Mouse (Mus musculus) forebrain, embryonic 12.5 days (tissue): ENCODE results near the gene Rab15. TPM values are rescaled to one million over a fixed set of nuclear protein-coding genes. Genes with fewer than 3 reads are reported as not detected.

Source experiments
- ATAC-seq: fragments of 200-750 bp; cut with Nextera tagmentation; 2 replicates; pipeline ENCODE4 v1.8.0; 2017; ENCODE audit warnings: moderate TSS enrichment; ENCODE audit not compliant: low FRiP score
- H3K27ac ChIP-seq: fragments of 300-500 bp; sonication (generic); 2 replicates; pipeline ENCODE4 v1.5.1; 2016; ENCODE audit warnings: mild to moderate bottlenecking
- H3K27me3 ChIP-seq: fragments of 300-500 bp; sonication (generic); 2 replicates; pipeline ENCODE4 v1.6.1; 2016; ENCODE audit warnings: mild to moderate bottlenecking
- H3K36me3 ChIP-seq: fragments of 300-500 bp; sonication (generic); replicated peaks from 2 replicates; pipeline ENCODE4 v1.6.1; 2016; ENCODE audit warnings: mild to moderate bottlenecking
- H3K4me1 ChIP-seq: fragments of 300-500 bp; sonication (generic); 2 replicates; pipeline ENCODE4 v1.6.1; 2016
- H3K4me2 ChIP-seq: fragments of 300-500 bp; sonication (generic); 2 replicates; pipeline ENCODE4 v1.6.1; 2016; ENCODE audit warnings: mild to moderate bottlenecking, moderate library complexity
- H3K4me3 ChIP-seq: fragments of 300-500 bp; sonication (generic); replicated peaks from 2 replicates; pipeline ENCODE4 v1.5.1; 2016; ENCODE audit warnings: mild to moderate bottlenecking
- H3K9ac ChIP-seq: fragments of 300-500 bp; sonication (generic); 2 replicates; pipeline ENCODE4 v1.6.1; 2016; ENCODE audit warnings: mild to moderate bottlenecking
- H3K9me3 ChIP-seq: fragments of 300-500 bp; sonication (generic); 2 replicates; pipeline ENCODE4 v1.6.1; 2016
- WGBS: fragments of 180-500 bp; shearing (Covaris S2); methylation state at CpG from one replicate; pipeline ENCODE4 v1.1.7; 2016; 5-methylcytosine and 5-hydroxymethylcytosine counted together
- polyA plus RNA-seq: library from polyadenylated mRNA; unstranded; fragments of >200 nt; fragmentation: Nextera tagmentation; extraction: Ambion mirVana; gene quantifications from 2 replicates; pipeline ENCODE4 v1.2.1, GENCODE M21; 2016

Gene Rab15
- polyA plus RNA-seq, 1 experiment from 2014 or later = 11.8 TPM

DNA sequence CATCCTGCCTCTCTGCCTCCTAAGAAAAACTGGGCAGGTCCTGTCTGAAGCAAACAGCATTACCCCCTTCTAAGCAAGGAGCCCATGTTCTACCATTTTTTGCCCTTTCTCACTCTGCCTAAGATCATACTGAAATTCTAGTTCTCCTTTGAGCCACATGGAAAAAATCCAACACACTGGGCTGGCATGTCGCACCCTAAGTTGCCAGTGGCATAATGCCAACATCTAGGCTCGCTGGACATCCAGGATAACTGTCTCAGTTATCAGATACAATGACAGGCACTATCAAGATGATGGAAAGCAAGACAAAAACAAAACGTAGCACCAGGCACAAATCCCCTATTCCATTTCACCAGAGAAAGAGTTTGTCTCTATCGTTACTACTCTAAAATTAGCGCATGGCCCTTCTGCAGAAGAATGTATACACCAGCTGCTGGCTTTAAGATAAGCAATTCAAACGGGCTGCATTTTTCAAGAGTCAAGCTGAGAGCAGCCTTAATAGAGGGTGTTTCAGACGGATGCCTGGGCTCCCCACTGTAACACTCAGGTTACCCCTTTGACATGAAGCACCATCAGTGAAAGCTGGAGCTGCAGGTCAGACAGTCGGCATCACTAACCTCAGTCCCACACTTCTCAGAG lies 32.1 kb downstream of the Rab15 start:
- Histone ChIP-seq H3K27ac (no peak overlapping the region), H3K4me1 (no peaks in the 10 kb centered on the region), H3K27me3 (no peaks in the 10 kb centered on the region), H3K4me2 (no peak overlapping the region), H3K9me3 (no peaks in the 10 kb centered on the region), H3K4me3 (no peak overlapping the region), H3K9ac (no peak overlapping the region), H3K36me3 (no peaks in the 10 kb centered on the region)
- no peak for ATAC-seq
- 66% methylated on average over 8 of the region's 8 CpGs for WGBS

DNA sequence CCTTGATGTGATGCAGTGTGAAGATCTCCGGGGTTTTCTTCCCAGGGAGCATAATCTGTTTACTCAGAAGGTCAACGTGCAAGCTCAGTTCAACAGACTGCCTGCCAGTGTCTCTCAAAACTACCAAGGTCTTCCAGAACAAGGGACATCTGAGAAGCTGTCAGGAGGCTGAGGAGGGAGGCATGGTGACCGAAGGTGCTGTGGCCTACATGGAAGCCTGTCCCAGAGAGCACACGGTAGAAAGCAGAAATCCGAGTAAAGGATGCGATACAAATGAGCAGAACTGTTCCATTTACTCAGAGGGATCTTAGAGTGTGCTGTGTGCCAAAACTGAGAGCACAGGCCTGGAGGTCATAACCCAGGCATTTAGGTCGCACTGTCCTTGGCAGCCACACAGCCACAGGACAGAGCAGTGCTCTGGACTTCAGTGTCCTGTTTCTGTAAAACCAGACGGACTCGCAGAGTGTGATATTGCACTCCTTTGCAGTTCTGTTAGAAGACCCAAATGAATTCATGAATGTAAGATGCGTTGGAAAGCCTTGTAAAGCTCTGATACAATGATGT lies 38.6 kb downstream of the Rab15 start:
- no peaks in the 10 kb centered on the region for H3K36me3 ChIP-seq

DNA sequence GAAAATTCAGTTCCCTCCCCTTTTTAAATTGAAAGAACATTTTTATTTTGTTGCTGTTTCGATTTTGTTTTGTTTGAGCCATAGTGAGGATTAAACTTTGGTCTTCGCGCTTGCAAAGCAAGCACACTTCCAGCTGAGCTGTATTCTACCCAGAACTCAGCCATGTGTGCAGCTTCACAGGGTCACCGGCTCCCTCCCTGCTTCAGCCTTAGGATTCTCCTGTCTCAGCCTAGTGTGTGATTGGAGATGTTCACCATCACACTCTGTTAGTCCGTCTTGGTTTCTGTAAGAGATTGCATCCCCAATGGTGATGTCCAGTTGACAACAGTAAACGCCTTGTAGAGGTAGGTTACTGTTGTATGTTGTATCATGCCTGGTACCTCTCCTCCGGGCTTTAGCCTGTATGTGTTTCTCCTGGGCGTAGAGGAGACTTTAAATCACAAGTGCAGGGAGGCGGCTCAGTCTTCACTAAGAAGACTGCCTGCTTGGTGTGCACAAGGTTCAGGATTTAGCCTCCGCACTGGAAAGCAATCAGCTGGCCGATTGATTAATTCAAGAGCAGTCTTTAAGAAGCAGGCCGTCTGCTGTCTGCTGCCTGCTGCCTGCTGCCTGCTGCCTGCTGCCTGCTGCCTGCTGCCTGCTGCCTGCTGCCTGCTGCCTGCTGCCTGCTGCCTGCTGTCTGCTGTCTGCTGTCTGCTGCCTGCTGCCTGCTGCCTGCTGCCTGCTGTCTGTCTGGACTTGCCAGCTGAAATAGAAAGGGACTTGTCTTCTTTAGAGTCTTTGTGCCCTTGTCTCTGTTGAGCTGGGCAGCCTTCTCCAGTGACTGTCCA lies 41.9 kb downstream of the Rab15 start:
- Histone ChIP-seq H3K4me3 (no peak overlapping the region), H3K27ac (peak overlapping the region; percentile 65), H3K36me3 (no peaks in the 10 kb centered on the region; the same call in 1 of the 2 replicates), H3K4me2 (no peak overlapping the region), H3K9me3 (no peaks in the 10 kb centered on the region), H3K9ac (no peak overlapping the region), H3K27me3 (no peaks in the 10 kb centered on the region), H3K4me1 (0 out of 2 replicates have a peak, but pooled peaks cover 11% of the 10 kb centered on the region)
- WGBS = 67% methylated on average over 12 of the region's 12 CpGs
- ATAC-seq = no peak

More for the DNA sequence above, 38.6 kb downstream of the Rab15 start:
- H3K27ac ChIP-seq = no peak overlapping the region
- H3K4me3 ChIP-seq = no peak overlapping the region
- no peak overlapping the region for H3K9ac ChIP-seq
- no peak overlapping the region for H3K4me2 ChIP-seq
- no peaks in the 10 kb centered on the region for H3K9me3 ChIP-seq
- 78% methylated on average over 10 of the region's 10 CpGs for WGBS
- H3K27me3 ChIP-seq = no peaks in the 10 kb centered on the region
- 0 out of 2 replicates have a peak, but pooled peaks cover 11% of the 10 kb centered on the region for H3K4me1 ChIP-seq
- ATAC-seq = no peak

DNA sequence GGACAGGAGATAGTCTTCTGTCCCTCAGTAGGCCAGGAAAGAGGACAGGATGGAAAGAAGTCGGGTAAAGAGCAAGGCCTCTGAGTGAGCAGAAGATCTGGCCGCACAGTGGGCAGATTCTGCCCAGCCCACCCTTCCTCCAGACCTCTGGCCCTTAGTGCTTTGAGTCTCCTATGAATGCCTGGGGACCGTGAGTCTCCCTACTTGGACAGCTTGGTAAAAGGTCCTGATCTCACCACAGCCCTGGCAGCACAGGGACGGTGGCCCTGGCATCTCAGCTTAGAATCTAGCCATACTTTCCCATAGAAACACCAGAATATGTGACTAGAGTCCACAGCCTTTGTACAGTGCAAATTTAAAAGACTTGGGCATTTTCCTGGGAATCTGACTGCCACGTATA lies 42.8 kb downstream of the Rab15 start:
- WGBS = 81% methylated on average over 5 of the region's 5 CpGs
- H3K27me3 ChIP-seq = no peaks in the 10 kb centered on the region
- H3K4me2 ChIP-seq = no peak overlapping the region
- H3K27ac ChIP-seq = no peak overlapping the region
- no peak for ATAC-seq
- H3K9me3 ChIP-seq = no peaks in the 10 kb centered on the region
- H3K4me3 ChIP-seq = no peak overlapping the region
- no peak overlapping the region for H3K9ac ChIP-seq
- no peaks in the 10 kb centered on the region; the same call in 1 of the 2 replicates for H3K36me3 ChIP-seq
- 0 out of 2 replicates have a peak, but pooled peaks cover 11% of the 10 kb centered on the region for H3K4me1 ChIP-seq

DNA sequence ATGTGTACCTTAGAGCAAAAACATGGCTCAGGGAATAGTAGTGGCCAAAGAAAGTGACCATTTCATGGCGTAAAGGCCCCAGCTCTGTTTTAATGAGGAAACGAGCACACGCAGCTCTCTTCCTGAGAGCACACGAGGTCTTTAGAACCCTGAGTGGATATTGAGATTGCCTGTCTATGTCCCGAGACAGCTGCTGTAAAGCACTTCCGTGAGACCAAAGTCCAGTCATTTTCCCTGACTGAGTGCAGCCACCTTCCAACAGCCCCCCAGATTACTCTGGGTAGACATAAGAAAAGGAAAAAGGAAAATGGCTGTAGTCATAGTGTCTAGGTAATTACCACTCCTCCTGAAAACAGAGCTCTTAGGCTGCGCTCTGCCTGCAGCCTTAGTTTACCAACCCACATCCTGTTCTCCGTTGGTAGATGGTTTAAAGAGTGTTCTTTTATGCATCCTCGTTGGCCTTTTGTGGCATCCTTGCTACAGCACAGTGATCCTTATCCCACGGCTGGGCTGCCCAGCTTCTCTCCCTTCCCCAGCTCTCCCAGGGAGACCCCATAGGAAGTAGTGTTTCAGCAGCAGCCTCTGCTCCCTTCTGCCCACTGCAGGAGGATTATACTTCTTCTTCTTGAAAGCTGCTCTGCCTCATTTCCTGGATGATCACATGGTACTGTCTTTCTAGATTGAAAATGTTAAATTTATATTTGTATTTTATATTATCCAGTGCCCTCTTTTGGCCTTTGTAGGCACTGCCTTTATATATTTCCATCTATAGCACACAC lies 44.2 kb downstream of the Rab15 start:
- no peaks in the 10 kb centered on the region for H3K9me3 ChIP-seq
- no peaks in the 10 kb centered on the region for H3K27me3 ChIP-seq
- H3K4me2 ChIP-seq = no peak overlapping the region
- 87% methylated on average over 10 of the region's 10 CpGs for WGBS
- ATAC-seq = no peak
- H3K9ac ChIP-seq = no peak overlapping the region
- no peaks in the 10 kb centered on the region; the same call in 1 of the 2 replicates for H3K36me3 ChIP-seq
- H3K4me1 ChIP-seq = 0 out of 2 replicates have a peak, but pooled peaks cover 7% of the 10 kb centered on the region
- H3K27ac ChIP-seq = no peak overlapping the region
- no peak overlapping the region for H3K4me3 ChIP-seq

DNA sequence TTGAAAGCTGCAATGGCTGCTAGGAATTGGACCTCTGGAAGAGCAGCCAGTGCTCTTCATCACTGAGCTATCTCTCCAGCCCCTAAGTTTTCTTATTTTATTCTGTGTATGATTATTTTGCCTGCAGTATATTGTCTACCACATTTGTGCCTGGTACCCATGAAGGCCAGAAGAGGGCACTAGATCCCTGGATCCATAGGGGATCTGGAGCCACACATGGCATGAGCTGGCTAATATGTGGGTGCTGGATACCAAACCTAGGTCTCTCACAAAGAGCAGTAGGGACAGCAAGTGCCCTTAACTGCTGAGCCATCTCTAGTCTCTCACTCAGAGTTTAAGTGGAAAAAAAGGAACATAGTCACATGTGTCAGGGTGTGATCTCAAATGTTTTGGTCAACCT lies 44.9 kb downstream of the Rab15 start:
- no peaks in the 10 kb centered on the region; the same call in 1 of the 2 replicates for H3K36me3 ChIP-seq
- no peak overlapping the region for H3K27ac ChIP-seq
- no peak overlapping the region for H3K4me2 ChIP-seq
- ATAC-seq = no peak
- no peaks in the 10 kb centered on the region for H3K27me3 ChIP-seq
- H3K9ac ChIP-seq = no peak overlapping the region
- no peak overlapping the region for H3K4me3 ChIP-seq
- no peaks in the 10 kb centered on the region for H3K9me3 ChIP-seq
- H3K4me1 ChIP-seq = 0 out of 2 replicates have a peak, but pooled peaks cover 7% of the 10 kb centered on the region

DNA sequence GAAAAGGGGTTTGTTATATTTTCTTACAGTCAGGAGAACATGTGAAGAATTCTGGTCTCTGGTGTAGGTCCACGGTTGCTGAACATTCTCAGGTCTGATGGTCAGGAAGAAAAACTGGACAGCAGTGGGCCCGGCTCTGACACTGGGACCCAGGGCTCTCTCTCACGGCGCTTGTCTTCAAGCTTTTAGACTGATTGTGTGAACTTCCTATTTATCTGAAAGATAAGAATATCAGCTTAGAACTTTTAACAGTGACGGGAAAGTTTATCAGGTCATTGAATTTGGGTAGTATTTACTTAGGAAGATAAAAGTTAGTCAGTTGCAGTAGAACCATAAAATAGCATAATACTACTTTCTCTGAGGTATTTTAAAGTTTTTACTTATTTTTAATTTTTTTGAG lies 45.8 kb downstream of the Rab15 start:
- Histone ChIP-seq H3K9me3 (no peaks in the 10 kb centered on the region), H3K4me3 (no peak overlapping the region), H3K27ac (no peak overlapping the region), H3K36me3 (no peaks in the 10 kb centered on the region; the same call in 1 of the 2 replicates), H3K27me3 (no peaks in the 10 kb centered on the region), H3K4me1 (0 out of 2 replicates have a peak, but pooled peaks cover 7% of the 10 kb centered on the region), H3K9ac (no peak overlapping the region), H3K4me2 (no peak overlapping the region)
- ATAC-seq = no peak
- WGBS = 93% methylated on average over 5 of the region's 5 CpGs

DNA sequence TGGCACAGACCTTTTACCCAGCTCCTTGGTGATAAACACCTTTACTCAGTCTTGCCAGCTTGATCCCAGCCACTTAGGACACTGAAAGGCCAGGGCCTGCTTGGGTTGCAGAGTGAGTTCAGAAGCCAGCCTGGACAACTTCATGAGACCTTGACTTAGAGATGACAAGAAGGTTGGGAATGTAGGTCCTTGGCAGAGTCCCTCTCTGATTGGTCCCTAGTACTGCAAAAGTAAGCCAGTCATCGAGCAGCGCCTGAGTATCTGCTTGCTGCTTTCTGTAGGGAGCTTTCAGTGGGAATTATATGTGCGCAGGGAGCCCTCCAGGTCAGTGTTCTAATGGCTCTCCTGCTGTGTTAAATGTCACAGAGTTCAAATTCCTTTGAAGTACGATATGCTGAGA lies 47.6 kb downstream of the Rab15 start:
- H3K27ac ChIP-seq = no peak overlapping the region
- no peaks in the 10 kb centered on the region for H3K4me1 ChIP-seq
- H3K9ac ChIP-seq = no peak overlapping the region
- no peak overlapping the region for H3K4me3 ChIP-seq
- no peak for ATAC-seq
- H3K9me3 ChIP-seq = no peaks in the 10 kb centered on the region
- H3K4me2 ChIP-seq = no peak overlapping the region
- WGBS = 80% methylated on average over 4 of the region's 4 CpGs
- H3K27me3 ChIP-seq = no peaks in the 10 kb centered on the region
- H3K36me3 ChIP-seq = no peaks in the 10 kb centered on the region; the same call in 1 of the 2 replicates

DNA sequence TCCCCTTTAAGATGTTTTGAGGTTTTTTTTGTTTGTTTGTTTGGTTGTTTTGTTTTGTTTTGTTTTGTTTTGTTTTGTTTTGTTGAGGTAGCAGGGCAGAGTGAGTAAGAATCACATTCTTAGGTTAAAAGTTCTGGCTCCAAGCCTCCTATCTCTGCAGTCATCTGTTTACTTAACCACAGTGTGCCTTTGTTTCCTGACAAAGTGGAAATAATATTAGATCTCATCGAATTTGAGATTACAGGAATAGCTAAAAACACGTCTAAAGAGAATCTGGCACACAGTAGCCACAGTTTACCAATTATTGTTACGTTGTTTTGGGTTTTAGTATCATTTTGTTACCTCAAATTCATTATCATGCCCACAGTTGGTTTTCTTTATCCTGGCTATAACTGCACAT lies 48.1 kb downstream of the Rab15 start:
- H3K9ac ChIP-seq = no peak overlapping the region
- no peak overlapping the region for H3K4me3 ChIP-seq
- H3K4me2 ChIP-seq = no peak overlapping the region
- no peaks in the 10 kb centered on the region; the same call in 1 of the 2 replicates for H3K36me3 ChIP-seq
- no peaks in the 10 kb centered on the region for H3K27me3 ChIP-seq
- no peaks in the 10 kb centered on the region for H3K4me1 ChIP-seq
- no peaks in the 10 kb centered on the region for H3K9me3 ChIP-seq
- ATAC-seq = no peak
- WGBS = 87% methylated on average over 3 of the region's 3 CpGs
- H3K27ac ChIP-seq = no peak overlapping the region

DNA sequence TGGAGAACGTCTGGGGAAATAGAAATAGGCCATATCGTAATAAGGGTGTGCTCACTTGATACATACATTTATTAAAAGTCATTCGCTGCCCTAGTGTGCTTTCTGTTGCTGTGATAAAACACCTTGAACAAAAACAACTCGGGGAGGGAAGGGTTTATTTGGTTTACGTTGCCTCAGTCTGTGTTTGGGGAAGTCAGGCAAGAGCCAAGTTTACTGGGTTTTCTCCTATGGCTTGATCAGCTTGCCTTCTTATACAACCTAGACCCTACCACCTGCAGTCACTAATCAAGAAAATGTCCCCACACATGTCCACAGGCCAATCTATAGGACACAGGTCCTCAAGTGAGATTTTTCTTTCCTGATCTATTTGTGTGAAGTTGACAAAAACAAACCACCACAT lies 51.2 kb downstream of the Rab15 start:
- ATAC-seq = no peak
- Histone ChIP-seq H3K9me3 (no peaks in the 10 kb centered on the region), H3K27ac (no peak overlapping the region), H3K4me1 (no peaks in the 10 kb centered on the region; the same call in 1 of the 2 replicates), H3K27me3 (no peaks in the 10 kb centered on the region), H3K9ac (no peak overlapping the region), H3K4me3 (no peak overlapping the region), H3K36me3 (no peaks in the 10 kb centered on the region), H3K4me2 (no peak overlapping the region)
- 93% methylated on average over 5 of the region's 5 CpGs for WGBS

DNA sequence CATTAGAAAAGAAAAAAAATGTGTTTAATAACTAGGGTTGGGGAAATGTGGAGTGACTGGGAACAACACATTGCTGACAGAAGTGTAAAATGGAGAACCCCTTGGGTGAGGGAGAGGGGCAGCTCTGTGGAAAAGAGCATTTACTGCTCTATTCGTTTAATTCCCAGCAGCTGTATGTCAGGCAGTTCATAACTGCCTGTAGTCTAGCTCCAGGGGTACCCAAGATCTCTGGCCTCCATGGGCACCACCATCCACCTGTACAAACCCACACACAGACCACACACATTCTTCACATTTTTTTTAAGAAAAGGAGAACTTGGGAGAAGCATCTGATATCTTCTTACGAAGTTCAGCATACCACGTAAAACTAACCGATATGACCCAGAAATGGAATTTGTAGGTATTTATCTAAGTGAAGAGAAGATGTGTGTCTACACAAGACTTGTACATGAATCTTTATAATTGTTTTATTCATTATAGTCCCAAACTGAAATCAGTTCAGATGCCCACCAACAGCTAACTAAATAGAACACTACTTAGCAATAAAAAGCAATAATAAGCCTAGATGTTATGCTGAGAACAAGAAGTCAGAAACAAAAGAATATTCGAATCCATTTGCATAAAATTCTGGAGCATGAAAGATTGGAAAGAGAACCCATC lies 51.7 kb downstream of the Rab15 start:
- WGBS = 84% methylated on average over 5 of the region's 5 CpGs

More for the DNA sequence above, 51.7 kb downstream of the Rab15 start:
- peaks cover 5% of the 10 kb centered on the region for H3K4me1 ChIP-seq
- no peak overlapping the region for H3K4me3 ChIP-seq
- H3K9ac ChIP-seq = no peak overlapping the region
- H3K27ac ChIP-seq = no peak overlapping the region
- no peaks in the 10 kb centered on the region for H3K9me3 ChIP-seq
- ATAC-seq = no peak
- no peak overlapping the region for H3K4me2 ChIP-seq
- no peaks in the 10 kb centered on the region for H3K36me3 ChIP-seq
- no peaks in the 10 kb centered on the region for H3K27me3 ChIP-seq
